Mouse (Mus musculus): ENCODE measurements at regions not wholly inside any gene's neighbourhood (a gene's known extent, or its start where the extent isn't known, plus 50 kb on each side); places are given as distances from the start of the nearest gene placed in this dataset.
A peak's percentile ranks its signal among the peaks of the same experiment; 100 is the strongest.

DNA sequence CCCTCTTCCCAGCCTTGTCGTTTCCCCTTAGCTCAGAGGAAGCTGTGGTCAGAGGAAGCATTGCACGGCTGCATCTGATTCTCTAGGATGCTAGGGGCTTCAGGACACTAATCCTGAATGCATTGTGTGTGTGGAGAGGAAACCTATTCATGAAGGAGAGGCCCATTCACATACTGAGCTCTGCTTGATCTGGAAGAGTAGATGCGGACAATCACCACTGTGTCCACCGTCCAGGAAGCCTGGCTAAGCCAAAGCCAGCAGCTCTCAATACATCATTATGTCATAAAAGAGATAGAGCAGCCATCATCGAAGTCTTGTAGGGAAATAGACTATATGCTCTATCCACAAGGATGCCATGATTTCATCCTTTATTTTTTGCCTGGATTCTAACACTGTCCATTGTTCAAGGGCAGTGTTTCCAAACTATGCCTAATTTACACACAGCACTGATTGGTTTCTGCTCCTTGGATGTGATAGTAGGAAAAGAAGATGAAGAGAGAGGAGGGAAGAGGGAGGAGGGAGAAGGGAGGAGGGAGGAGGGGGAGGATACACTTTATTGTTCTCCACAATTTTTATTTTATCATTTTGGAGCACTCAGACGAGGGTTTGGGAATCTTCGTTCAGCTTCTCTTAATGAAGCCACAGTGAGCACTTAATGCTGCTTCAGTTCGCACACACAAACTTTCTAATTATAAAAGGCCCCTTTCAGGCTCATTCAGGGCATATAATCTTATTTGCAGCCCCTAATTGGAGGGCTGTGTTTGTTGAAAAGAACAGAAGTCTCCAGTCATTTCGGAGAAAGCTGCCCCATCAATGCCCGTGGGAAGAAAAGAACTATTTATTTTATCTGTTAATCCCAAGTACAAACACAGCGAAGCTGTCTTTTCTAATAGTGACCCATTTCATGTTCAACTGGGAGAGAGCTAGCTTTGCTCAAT, 195.0 kb downstream of the Pdgfra start:
- Histone ChIP-seq H3K36me3 (replicated peaks; ENCODE audit: control insufficient read depth, insufficient read depth, low read depth) (no peaks in the 10 kb centered on the region), H3K4me1 (replicated peaks; ENCODE audit: control insufficient read depth in 2 of 2, insufficient read depth in 2 of 2, low read length in 1 of 2) (no peaks in the 10 kb centered on the region), H3K4me3 (ENCODE audit: insufficient read depth in 1 of 2, low read depth in 2 of 2, low read length in 2 of 2) (no peak overlapping the region), H3K9me3 (ENCODE audit: control insufficient read depth, low read length) (no peaks in the 10 kb centered on the region), H3K27ac (no peak overlapping the region), H3K4me2 (ENCODE audit: low read depth) (no peak overlapping the region), H3K27me3 (ENCODE audit: control insufficient read depth, insufficient read depth, low read length) (no peaks in the 10 kb centered on the region), H3K9ac (replicated peaks) (no peak overlapping the region)
- DNase-seq (ENCODE audit: low read depth in 3 of 3, low spot score in 3 of 3) (no peak), ATAC-seq (ENCODE audit: insufficient read depth) (no peak)
- WGBS (ENCODE audit: insufficient replicate concordance): 54% methylated on average over 11 of the region's 11 CpGs
- TF ChIP-seq CTCF (IDR thresholded peaks at IDR 0.05; ENCODE audit: low read depth): no peak
- no peak for TF ChIP-seq EP300 (IDR thresholded peaks at IDR 0.05; ENCODE audit: low read depth)

- Histone ChIP-seq H3K9me3 (ENCODE audit: control insufficient read depth, low read length) (no peaks in the 10 kb centered on the region), H3K4me1 (replicated peaks; ENCODE audit: control insufficient read depth in 2 of 2, insufficient read depth in 2 of 2, low read length in 1 of 2) (no peaks in the 10 kb centered on the region), H3K36me3 (replicated peaks; ENCODE audit: control insufficient read depth, insufficient read depth, low read depth) (no peaks in the 10 kb centered on the region), H3K27ac (no peak overlapping the region), H3K9ac (replicated peaks) (no peak overlapping the region), H3K27me3 (ENCODE audit: control insufficient read depth, insufficient read depth, low read length) (no peaks in the 10 kb centered on the region), H3K4me2 (ENCODE audit: low read depth) (no peak overlapping the region), H3K4me3 (ENCODE audit: insufficient read depth in 1 of 2, low read depth in 2 of 2, low read length in 2 of 2) (no peak overlapping the region)
- DNase-seq (ENCODE audit: low read depth in 3 of 3, low spot score in 3 of 3): no peak
- ATAC-seq (ENCODE audit: insufficient read depth): no peak
- TF ChIP-seq EP300 (IDR thresholded peaks at IDR 0.05; ENCODE audit: low read depth) (no peak), CTCF (IDR thresholded peaks at IDR 0.05; ENCODE audit: low read depth) (no peak)
- 57% methylated on average over 5 of the region's 5 CpGs for WGBS (ENCODE audit: insufficient replicate concordance)
Observed at GRCm38 (mm10) chr5:75347774-75348116, 195.7 kb downstream of the Pdgfra start.

- no peaks in the 10 kb centered on the region for H3K36me3 ChIP-seq (replicated peaks; ENCODE audit: control insufficient read depth, insufficient read depth, low read depth)
- no peaks in the 10 kb centered on the region for H3K27me3 ChIP-seq (ENCODE audit: control insufficient read depth, insufficient read depth, low read length)
- peaks cover 0 to 7% of the 10 kb centered on the region in 2 experiments; a peak in 2 of 4 replicates for H3K4me1 ChIP-seq (replicated peaks; ENCODE audit: control insufficient read depth in 2 of 2, insufficient read depth in 2 of 2, low read length in 1 of 2)
- no peak overlapping the region for H3K4me2 ChIP-seq (ENCODE audit: low read depth)
- no peak overlapping the region for H3K4me3 ChIP-seq (ENCODE audit: insufficient read depth in 1 of 2, low read depth in 2 of 2, low read length in 2 of 2)
- no peaks in the 10 kb centered on the region for H3K9me3 ChIP-seq (ENCODE audit: control insufficient read depth, low read length)
- WGBS (ENCODE audit: insufficient replicate concordance): 58% methylated on average over 1 of the region's 1 CpGs
- DNase-seq (ENCODE audit: low read depth in 3 of 3, low spot score in 3 of 3): no peak
- no peak for TF ChIP-seq CTCF (IDR thresholded peaks at IDR 0.05; ENCODE audit: low read depth)
- no peak for TF ChIP-seq EP300 (IDR thresholded peaks at IDR 0.05; ENCODE audit: low read depth)
- H3K9ac ChIP-seq (replicated peaks): no peak overlapping the region
- H3K27ac ChIP-seq: no peak overlapping the region
- ATAC-seq (ENCODE audit: insufficient read depth): no peak
Observed at GRCm38 (mm10) chr5:75355266-75355665, 203.2 kb downstream of the Pdgfra start.

DNA sequence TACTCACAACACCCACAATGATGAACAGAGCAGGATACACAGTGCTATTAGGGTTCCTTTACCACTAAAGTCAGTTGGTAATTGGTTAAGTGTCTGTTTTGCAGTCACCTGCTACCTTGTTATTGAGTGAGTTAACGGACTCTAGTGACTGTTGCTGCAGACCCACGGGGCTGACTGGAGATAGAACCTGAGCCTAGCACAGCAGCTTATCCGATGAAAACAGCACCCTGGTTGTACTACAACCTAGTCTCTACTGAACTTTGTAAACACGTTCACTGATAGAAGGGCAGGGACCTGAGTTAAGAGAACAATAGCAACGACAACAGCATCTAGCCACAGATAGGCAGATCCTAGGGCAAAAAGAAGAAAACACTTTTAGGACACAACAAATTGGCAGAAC, 206.8 kb downstream of the Pdgfra start:
- Histone ChIP-seq H3K27me3 (ENCODE audit: control insufficient read depth, insufficient read depth, low read length) (no peaks in the 10 kb centered on the region), H3K4me2 (ENCODE audit: low read depth) (no peak overlapping the region), H3K9me3 (ENCODE audit: control insufficient read depth, low read length) (no peaks in the 10 kb centered on the region), H3K9ac (replicated peaks) (no peak overlapping the region), H3K4me1 (replicated peaks; ENCODE audit: control insufficient read depth in 2 of 2, insufficient read depth in 2 of 2, low read length in 1 of 2) (peaks cover 6 to 15% of the 10 kb centered on the region in 2 experiments), H3K27ac (no peak overlapping the region), H3K4me3 (ENCODE audit: insufficient read depth in 1 of 2, low read depth in 2 of 2, low read length in 2 of 2) (no peak overlapping the region), H3K36me3 (replicated peaks; ENCODE audit: control insufficient read depth, insufficient read depth, low read depth) (no peaks in the 10 kb centered on the region)
- TF ChIP-seq CTCF (IDR thresholded peaks at IDR 0.05; ENCODE audit: low read depth): no peak
- peak; percentile 93 for TF ChIP-seq EP300 (IDR thresholded peaks at IDR 0.05; ENCODE audit: low read depth)
- ATAC-seq (ENCODE audit: insufficient read depth): peak; percentile 82
- 20% methylated on average over 5 of the region's 5 CpGs for WGBS (ENCODE audit: insufficient replicate concordance)
- peak in 1 of 3 experiments; percentile 30 for DNase-seq (ENCODE audit: low read depth in 3 of 3, low spot score in 3 of 3)

DNA sequence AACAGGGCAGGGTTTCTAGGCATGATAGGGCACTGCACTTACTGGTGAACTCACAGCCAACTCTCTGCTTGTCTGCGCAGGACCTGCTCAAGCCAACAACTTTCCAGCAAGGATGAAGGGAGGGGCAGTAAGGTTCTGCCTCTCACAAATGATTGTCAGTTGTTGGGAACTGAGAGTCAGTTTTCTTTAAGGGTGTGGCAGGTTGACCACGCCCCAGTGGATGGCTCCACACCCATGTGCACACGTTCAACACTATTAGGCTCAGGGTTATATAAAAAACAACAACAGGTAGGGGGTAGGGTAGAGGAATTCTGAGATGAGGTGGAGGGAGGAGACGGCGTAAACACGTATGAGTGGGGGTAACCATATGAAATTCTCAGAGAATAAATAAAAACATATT, 210.9 kb upstream of the Kit start:
- Histone ChIP-seq H3K27me3 (ENCODE audit: control insufficient read depth, insufficient read depth, low read length) (no peaks in the 10 kb centered on the region), H3K27ac (no peak overlapping the region), H3K36me3 (replicated peaks; ENCODE audit: control insufficient read depth, insufficient read depth, low read depth) (no peaks in the 10 kb centered on the region), H3K4me1 (replicated peaks; ENCODE audit: control insufficient read depth in 2 of 2, insufficient read depth in 2 of 2, low read length in 1 of 2) (peaks cover 10 to 28% of the 10 kb centered on the region in 2 experiments), H3K9ac (replicated peaks) (no peak overlapping the region), H3K4me3 (ENCODE audit: insufficient read depth in 1 of 2, low read depth in 2 of 2, low read length in 2 of 2) (no peak overlapping the region), H3K4me2 (ENCODE audit: low read depth) (no peak overlapping the region), H3K9me3 (ENCODE audit: control insufficient read depth, low read length) (no peaks in the 10 kb centered on the region)
- ATAC-seq (ENCODE audit: insufficient read depth) (peak; percentile 77), DNase-seq (ENCODE audit: low read depth in 3 of 3, low spot score in 3 of 3) (peak in 1 of 3 experiments; percentile 40)
- no peak for TF ChIP-seq CTCF (IDR thresholded peaks at IDR 0.05; ENCODE audit: low read depth)
- TF ChIP-seq EP300 (IDR thresholded peaks at IDR 0.05; ENCODE audit: low read depth): peak; percentile 24; the same call in 1 of the 2 replicates
- WGBS (ENCODE audit: insufficient replicate concordance): 37% methylated on average over 6 of the region's 6 CpGs
